Mouse (Mus musculus): Measurements from ENCODE around the gene Ndst2. TPM values are rescaled to one million over a fixed set of nuclear protein-coding genes. Genes with fewer than 3 reads are reported as not detected.
A peak's percentile ranks its signal among the peaks of the same experiment; 100 is the strongest.

The Ndst2 gene
- polyA plus RNA-seq, 1 experiment from 2014 or later, result 16.7 TPM

DNA sequence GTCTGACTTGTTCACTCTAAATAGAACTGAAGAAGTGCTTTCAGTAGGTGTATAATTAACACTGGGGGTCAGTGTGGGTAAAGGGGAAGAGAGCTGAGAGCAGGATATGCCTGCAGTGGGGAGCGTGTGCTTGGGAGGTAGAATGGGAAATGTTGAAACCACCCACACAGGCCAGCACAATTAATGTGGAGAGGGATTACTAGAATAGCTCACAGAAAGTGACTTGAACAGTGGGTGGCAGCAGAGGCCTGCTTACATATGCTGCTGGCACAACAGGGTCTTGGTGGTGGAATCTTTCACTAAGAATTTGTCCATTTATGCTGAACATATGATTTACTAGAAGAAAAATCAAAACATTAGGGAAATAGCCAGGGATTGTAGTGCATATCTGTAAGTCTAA, 37.4 kb downstream of the Ndst2 start:
- Histone ChIP-seq H3K9ac (replicated peaks; ENCODE audit: low read depth, low read length) (peak overlapping the region; percentile 22), H3K4me3 (replicated peaks; ENCODE audit: low read length) (peak overlapping the region; percentile 97), H3K27ac (ENCODE audit: low read length) (no peak overlapping the region), H3K9me3 (ENCODE audit: control insufficient read depth, low read length) (no peaks in the 10 kb centered on the region), H3K4me1 (replicated peaks; ENCODE audit: control insufficient read depth, insufficient read depth, low read length) (peaks cover 62% of the 10 kb centered on the region), H3K4me2 (ENCODE audit: low read length) (peak overlapping the region; percentile 81), H3K27me3 (replicated peaks; ENCODE audit: control insufficient read depth, insufficient read depth, low read length) (no peaks in the 10 kb centered on the region), H3K36me3 (ENCODE audit: control insufficient read depth, insufficient read depth) (peaks cover 12% of the 10 kb centered on the region)
- ATAC-seq, result no peak; the same call in 1 of the 2 replicates
- 12% methylated on average over 1 of the region's 1 CpGs for whole genome bisulfite sequencing

DNA sequence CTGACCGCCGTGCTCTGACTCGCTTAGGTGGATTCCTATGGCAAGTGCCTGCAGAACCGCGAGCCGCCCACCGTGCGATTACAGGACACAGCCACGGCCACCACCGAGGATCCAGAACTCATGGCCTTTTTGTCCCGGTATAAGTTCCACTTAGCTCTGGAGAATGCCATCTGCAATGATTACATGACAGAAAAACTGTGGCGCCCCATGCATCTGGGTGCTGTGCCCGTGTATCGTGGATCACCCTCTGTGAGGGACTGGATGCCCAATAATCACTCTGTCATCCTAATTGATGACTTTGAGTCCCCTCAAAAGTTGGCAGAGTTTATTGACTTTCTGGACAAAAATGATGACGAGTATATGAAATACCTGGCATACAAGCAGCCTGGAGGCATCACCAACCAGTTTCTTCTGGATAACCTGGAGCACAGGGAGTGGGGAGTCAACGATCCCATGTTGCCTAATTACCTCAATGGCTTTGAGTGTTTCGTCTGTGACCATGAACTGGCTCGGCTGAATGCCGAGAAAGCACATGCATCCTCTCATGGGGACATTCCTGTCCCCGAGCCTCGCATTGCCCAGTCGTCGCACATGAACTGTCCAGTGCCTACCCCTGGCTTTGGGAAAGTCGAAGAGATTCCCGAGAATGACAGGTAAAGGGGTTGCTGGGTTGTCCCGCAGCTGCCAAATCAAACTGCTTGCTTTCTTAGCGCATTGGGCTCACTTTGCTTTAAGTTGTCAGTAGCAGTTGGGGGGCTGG, 38.4 kb downstream of the Ndst2 start:
- H3K27me3 ChIP-seq (replicated peaks; ENCODE audit: control insufficient read depth, insufficient read depth, low read length), result no peaks in the 10 kb centered on the region
- peak overlapping the region; percentile 95 for H3K9ac ChIP-seq (replicated peaks; ENCODE audit: low read depth, low read length)
- H3K4me1 ChIP-seq (replicated peaks; ENCODE audit: control insufficient read depth, insufficient read depth, low read length), result peaks cover 52% of the 10 kb centered on the region
- peak overlapping the region; percentile 97 for H3K4me3 ChIP-seq (replicated peaks; ENCODE audit: low read length)
- ATAC-seq, result 0 out of 2 replicates have a peak, but pooled peaks have one; percentile 0
- peak overlapping the region; percentile 98 for H3K27ac ChIP-seq (ENCODE audit: low read length)
- H3K4me2 ChIP-seq (ENCODE audit: low read length), result peak overlapping the region; percentile 81
- peaks cover 20% of the 10 kb centered on the region for H3K36me3 ChIP-seq (ENCODE audit: control insufficient read depth, insufficient read depth)
- 14% methylated on average over 27 of the region's 27 CpGs for WGBS
- no peaks in the 10 kb centered on the region for H3K9me3 ChIP-seq (ENCODE audit: control insufficient read depth, low read length)

DNA sequence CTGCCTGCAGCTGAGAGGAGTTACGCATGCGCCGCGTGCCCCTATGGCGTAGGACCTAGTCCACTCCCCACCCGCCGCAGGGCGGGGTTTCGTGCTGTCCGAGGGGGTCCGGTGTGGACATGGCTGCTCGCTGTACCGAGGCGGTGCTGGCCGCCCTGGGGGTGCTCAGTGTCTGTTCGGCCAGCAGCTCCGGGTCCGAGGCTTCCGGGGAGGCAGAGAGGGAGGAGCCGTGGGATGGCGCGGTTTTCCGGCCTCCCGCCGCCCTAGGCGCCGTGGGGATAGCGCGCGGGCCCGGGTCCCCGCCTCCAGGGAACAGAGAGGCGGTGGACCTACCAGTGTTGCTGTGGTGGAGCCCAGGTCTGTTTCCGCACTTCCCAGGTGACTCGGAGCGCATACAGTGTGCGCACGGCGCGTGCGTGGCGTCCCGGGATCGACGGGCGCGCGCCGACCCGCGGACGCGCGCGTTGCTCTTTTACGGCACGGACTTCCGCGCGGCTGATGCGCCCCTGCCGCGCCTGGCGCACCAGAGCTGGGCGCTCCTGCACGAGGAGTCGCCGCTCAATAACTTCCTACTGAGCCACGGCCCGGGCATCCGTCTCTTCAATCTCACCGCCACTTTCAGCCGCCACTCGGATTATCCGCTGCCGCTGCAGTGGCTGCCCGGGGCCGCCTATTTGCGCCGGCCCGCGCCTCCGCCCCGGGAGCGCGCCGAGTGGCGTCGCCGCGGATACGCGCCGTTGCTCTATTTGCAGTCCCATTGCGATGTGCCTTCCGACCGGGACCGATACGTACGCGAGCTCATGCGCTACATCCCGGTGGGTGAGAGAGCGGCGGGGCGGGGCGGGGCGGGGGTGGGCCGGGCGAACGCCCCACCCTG, 39.2 kb downstream of the Ndst2 start, which contains the start of gene Fut11:
Gene Fut11, plus strand, starts transcription at position 85 of the 877 bp plus-strand sequence.
- Histone ChIP-seq H3K9ac (replicated peaks; ENCODE audit: low read depth, low read length) (peak within 1 kb of the TSS; percentile 95), H3K27ac (ENCODE audit: low read length) (peak within 1 kb of the TSS; percentile 98), H3K36me3 (ENCODE audit: control insufficient read depth, insufficient read depth) (peaks cover 20% of the 10 kb centered on the region), H3K4me2 (ENCODE audit: low read length) (peak within 1 kb of the TSS; percentile 81), H3K9me3 (ENCODE audit: control insufficient read depth, low read length) (no peaks in the 10 kb centered on the region), H3K27me3 (replicated peaks; ENCODE audit: control insufficient read depth, insufficient read depth, low read length) (no peaks in the 10 kb centered on the region), H3K4me3 (replicated peaks; ENCODE audit: low read length) (peak within 1 kb of the TSS; percentile 97), H3K4me1 (replicated peaks; ENCODE audit: control insufficient read depth, insufficient read depth, low read length) (peaks cover 48% of the 10 kb centered on the region)
- peak; percentile 91 for ATAC-seq
- under 1% methylated on average over 106 of the region's 111 CpGs for WGBS

DNA sequence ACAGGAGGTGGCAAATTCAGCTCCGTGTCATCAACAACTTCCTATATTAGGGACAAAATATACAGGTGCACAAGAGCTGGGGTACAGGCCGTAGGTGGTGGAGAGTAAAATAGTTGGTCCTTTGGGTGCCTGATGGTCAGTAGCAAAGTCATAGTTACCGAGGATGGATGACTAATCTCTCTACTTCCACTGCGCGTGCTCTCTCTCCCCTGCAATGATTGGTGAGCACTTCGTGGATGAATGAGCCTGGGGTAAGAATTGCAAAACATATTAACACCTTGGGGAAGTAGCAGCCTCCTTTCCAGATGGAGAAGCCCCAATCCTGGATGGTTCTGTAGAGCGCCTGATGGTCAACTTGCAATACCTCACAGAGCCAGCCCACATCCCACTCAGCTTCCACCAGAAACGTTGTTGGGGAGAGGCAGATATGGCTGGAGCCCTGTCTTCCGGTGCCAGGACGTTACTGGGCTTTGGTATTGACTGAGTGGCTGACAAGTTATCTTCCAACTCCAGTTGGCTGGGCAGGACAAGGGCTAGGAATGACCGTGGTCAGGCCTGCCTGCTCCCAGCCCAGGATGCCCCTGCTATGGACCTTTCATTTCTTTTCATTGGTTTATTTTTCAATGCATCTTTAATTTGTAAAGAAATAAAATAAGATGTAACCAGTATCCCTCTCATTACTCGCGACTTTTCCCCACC, 40.0 kb downstream of the Ndst2 start:
- H3K9me3 ChIP-seq (ENCODE audit: control insufficient read depth, low read length), result no peaks in the 10 kb centered on the region
- H3K9ac ChIP-seq (replicated peaks; ENCODE audit: low read depth, low read length), result peak overlapping the region; percentile 95
- H3K4me1 ChIP-seq (replicated peaks; ENCODE audit: control insufficient read depth, insufficient read depth, low read length), result peaks cover 41% of the 10 kb centered on the region
- no peaks in the 10 kb centered on the region for H3K27me3 ChIP-seq (replicated peaks; ENCODE audit: control insufficient read depth, insufficient read depth, low read length)
- H3K27ac ChIP-seq (ENCODE audit: low read length), result peak overlapping the region; percentile 98
- peaks cover 25% of the 10 kb centered on the region for H3K36me3 ChIP-seq (ENCODE audit: control insufficient read depth, insufficient read depth)
- peak overlapping the region; percentile 97 for H3K4me3 ChIP-seq (replicated peaks; ENCODE audit: low read length)
- ATAC-seq, result no peak; the same call in 1 of the 2 replicates
- WGBS, result 51% methylated on average over 13 of the region's 13 CpGs
- H3K4me2 ChIP-seq (ENCODE audit: low read length), result peak overlapping the region; percentile 81

DNA sequence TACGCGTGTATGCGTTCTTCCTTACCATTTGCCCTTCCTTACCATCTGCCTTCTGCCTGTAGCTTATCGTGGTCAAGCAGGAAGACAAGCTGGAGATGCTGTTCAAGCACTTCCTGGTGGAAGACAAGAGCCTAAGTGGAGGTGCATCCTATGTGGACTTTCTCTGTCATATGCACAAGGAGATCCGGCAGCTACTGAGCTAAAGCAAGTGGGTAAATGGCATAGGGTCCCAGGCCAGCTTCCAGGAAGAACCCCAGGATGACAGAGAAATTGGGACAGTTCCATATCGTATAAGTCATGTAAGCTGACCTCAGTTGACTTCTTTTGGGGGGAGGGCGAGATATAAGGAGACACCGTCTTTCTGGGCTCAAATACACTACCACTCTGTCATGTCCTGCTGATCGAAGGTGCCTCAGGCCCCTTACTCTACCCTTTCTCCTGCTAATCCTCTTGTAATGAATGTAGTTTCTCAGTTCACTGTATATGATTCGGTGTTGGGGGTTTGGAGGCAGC, 40.7 kb downstream of the Ndst2 start:
- Histone ChIP-seq H3K9ac (replicated peaks; ENCODE audit: low read depth, low read length) (no peak overlapping the region), H3K4me2 (ENCODE audit: low read length) (no peak overlapping the region), H3K4me3 (replicated peaks; ENCODE audit: low read length) (no peak overlapping the region), H3K27me3 (replicated peaks; ENCODE audit: control insufficient read depth, insufficient read depth, low read length) (no peaks in the 10 kb centered on the region), H3K9me3 (ENCODE audit: control insufficient read depth, low read length) (no peaks in the 10 kb centered on the region), H3K36me3 (ENCODE audit: control insufficient read depth, insufficient read depth) (peaks cover 30% of the 10 kb centered on the region), H3K27ac (ENCODE audit: low read length) (no peak overlapping the region), H3K4me1 (replicated peaks; ENCODE audit: control insufficient read depth, insufficient read depth, low read length) (peaks cover 36% of the 10 kb centered on the region)
- 94% methylated on average over 10 of the region's 10 CpGs for WGBS
- ATAC-seq, result no peak

DNA sequence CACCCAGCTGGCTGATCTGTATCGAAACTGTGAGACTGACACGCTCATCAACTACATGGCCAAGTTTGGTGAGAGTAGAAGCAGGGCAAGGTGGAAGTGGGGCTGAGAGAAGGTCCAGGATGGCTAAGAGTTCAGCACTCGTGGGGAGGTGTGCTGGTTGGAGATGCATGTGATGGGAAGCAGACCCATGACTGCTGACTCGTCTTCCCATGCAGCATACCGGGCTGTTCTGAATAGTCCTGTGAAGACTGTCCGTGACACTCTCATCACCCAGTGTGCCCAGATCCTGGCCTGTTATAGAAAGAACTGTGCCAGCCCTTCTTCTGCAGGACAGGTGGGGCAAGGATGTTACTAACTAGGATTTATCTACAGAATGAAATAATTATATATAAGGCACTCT, 42.6 kb downstream of the Ndst2 start:
- no peak for ATAC-seq
- no peak overlapping the region for H3K9ac ChIP-seq (replicated peaks; ENCODE audit: low read depth, low read length)
- H3K36me3 ChIP-seq (ENCODE audit: control insufficient read depth, insufficient read depth), result peaks cover 40% of the 10 kb centered on the region
- no peak overlapping the region for H3K4me2 ChIP-seq (ENCODE audit: low read length)
- 94% methylated on average over 6 of the region's 6 CpGs for WGBS
- H3K27ac ChIP-seq (ENCODE audit: low read length), result no peak overlapping the region
- H3K4me3 ChIP-seq (replicated peaks; ENCODE audit: low read length), result no peak overlapping the region
- no peaks in the 10 kb centered on the region for H3K27me3 ChIP-seq (replicated peaks; ENCODE audit: control insufficient read depth, insufficient read depth, low read length)
- no peaks in the 10 kb centered on the region for H3K9me3 ChIP-seq (ENCODE audit: control insufficient read depth, low read length)
- peaks cover 17% of the 10 kb centered on the region for H3K4me1 ChIP-seq (replicated peaks; ENCODE audit: control insufficient read depth, insufficient read depth, low read length)

DNA sequence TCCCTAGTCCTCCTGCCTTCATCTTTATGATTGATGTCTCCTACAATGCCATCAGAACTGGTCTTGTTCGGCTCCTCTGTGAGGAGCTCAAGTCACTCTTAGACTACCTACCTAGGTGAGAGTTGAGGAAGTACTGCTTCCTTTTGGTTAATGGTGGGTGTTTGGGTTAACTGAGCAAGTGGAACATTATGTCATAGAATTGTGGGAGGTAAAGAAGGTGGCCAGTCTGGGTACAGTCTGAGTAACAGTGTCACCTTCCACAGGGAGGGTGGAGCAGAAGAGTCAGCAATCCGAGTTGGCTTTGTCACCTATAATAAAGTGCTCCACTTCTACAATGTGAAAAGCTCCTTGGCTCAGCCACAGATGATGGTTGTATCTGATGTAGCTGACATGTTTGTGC, 45.4 kb downstream of the Ndst2 start:
- H3K9ac ChIP-seq (replicated peaks; ENCODE audit: low read depth, low read length), result no peak overlapping the region
- H3K4me3 ChIP-seq (replicated peaks; ENCODE audit: low read length), result no peak overlapping the region
- no peak for ATAC-seq
- no peaks in the 10 kb centered on the region for H3K9me3 ChIP-seq (ENCODE audit: control insufficient read depth, low read length)
- peaks cover 50% of the 10 kb centered on the region for H3K36me3 ChIP-seq (ENCODE audit: control insufficient read depth, insufficient read depth)
- H3K4me2 ChIP-seq (ENCODE audit: low read length), result no peak overlapping the region
- H3K27me3 ChIP-seq (replicated peaks; ENCODE audit: control insufficient read depth, insufficient read depth, low read length), result no peaks in the 10 kb centered on the region
- 87% methylated on average over 2 of the region's 2 CpGs for WGBS
- no peaks in the 10 kb centered on the region; the same call in 1 of the 2 replicates for H3K4me1 ChIP-seq (replicated peaks; ENCODE audit: control insufficient read depth, insufficient read depth, low read length)
- no peak overlapping the region for H3K27ac ChIP-seq (ENCODE audit: low read length)

DNA sequence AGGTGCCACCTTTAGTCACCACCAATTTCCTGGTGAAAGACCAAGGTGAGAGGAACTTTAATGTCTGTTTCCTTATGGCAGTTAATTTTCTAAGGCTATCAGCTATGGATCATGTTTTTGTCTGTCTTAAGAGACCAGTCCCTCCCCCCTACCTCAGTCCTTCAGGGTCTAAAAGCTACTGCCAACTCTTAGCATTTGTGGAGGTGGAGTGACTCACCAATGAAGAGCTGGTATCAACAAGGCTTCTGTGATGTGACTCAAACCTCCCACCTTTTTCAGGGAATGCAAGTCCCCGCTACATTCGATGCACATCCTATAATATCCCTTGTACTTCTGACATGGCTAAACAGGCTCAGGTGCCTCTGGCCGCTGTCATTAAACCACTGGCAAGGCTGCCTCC, 47.8 kb downstream of the Ndst2 start:
- Histone ChIP-seq H3K9ac (replicated peaks; ENCODE audit: low read depth, low read length) (no peak overlapping the region), H3K27me3 (replicated peaks; ENCODE audit: control insufficient read depth, insufficient read depth, low read length) (no peaks in the 10 kb centered on the region), H3K27ac (ENCODE audit: low read length) (no peak overlapping the region), H3K4me1 (replicated peaks; ENCODE audit: control insufficient read depth, insufficient read depth, low read length) (no peaks in the 10 kb centered on the region), H3K4me2 (ENCODE audit: low read length) (no peak overlapping the region), H3K9me3 (ENCODE audit: control insufficient read depth, low read length) (no peaks in the 10 kb centered on the region), H3K4me3 (replicated peaks; ENCODE audit: low read length) (no peak overlapping the region), H3K36me3 (ENCODE audit: control insufficient read depth, insufficient read depth) (peaks cover 55% of the 10 kb centered on the region)
- no peak for ATAC-seq
- WGBS, result 95% methylated on average over 3 of the region's 3 CpGs
